Comparison of ENCODE assay signal across 13 mouse cellular contexts in genomic region chr15:5446040-5446755, GRCm38 (mm10).
DNase-seq lines count a peak whose midpoint lies in the region; ATAC-seq and TF ChIP-seq lines count a peak whose summit lies in the region.
"Had no signal": no experiment of that assay in that cellular context is flagged by ENCODE, and none has a peak within 500 bp of the region (broad histone marks: within the 10 kb centered on the region; RNA-seq: fewer than 3 reads in every experiment).

No protein-coding gene starts in this region.

- no peaks in the 10 kb centered on the region for H3K9me3 ChIP-seq in G1E (replicated peaks)
- H3K9me3 ChIP-seq: limb, embryonic 12.5 days; midbrain, embryonic 10.5 days had no signal

- H3K4me3 ChIP-seq in G1E (ENCODE audit: low read depth, low read length) = no peak overlapping the region
- H3K4me3 ChIP-seq: limb, embryonic 12.5 days; midbrain, embryonic 10.5 days had no signal

- intact Hi-C loops in left cerebral cortex, postnatal 36 days (cut with DNase I) = no loop called here

- no peak for TF ChIP-seq CTCF in G1E (IDR thresholded peaks at IDR 0.05; ENCODE audit: low read depth, low read length)

- peak; percentile 8 for DNase-seq in layer of hippocampus, adult 9-11 months
- no peak for DNase-seq in layer of hippocampus, adult 9-10 months (ENCODE audit: low spot score)
- DNase-seq in 416B (ENCODE audit: low read depth) (peak; percentile 85), G1E (ENCODE audit: low spot score) (no peak)
- no peak for DNase-seq in left cerebral cortex, postnatal 36 days (ENCODE audit: low spot score in 2 of 2)
- no peak for DNase-seq in right cerebral cortex, adult 2 months (ENCODE audit: low spot score in 2 of 2)
- DNase-seq: adrenal gland, postnatal 25 days; cerebellum, postnatal 25 days; gastrocnemius, postnatal 14 days; kidney, postnatal 4 days had no signal

- peaks cover 5% of the 10 kb centered on the region; the same call in 1 of the 2 replicates for H3K27me3 ChIP-seq in G1E (ENCODE audit: insufficient read depth, low read length)
- H3K27me3 ChIP-seq: limb, embryonic 12.5 days had no signal

- peak; percentile 77 for ATAC-seq in G1E (ENCODE audit: extremely low read depth, insufficient number of reproducible peaks, low FRiP score, poor library complexity, severe bottlenecking)
- ATAC-seq in megakaryocyte, adult 5-6 weeks (ENCODE audit: poor library complexity, severe bottlenecking) = peak; percentile 98

- no peaks in the 10 kb centered on the region for H3K36me3 ChIP-seq in G1E (replicated peaks)
- H3K36me3 ChIP-seq: limb, embryonic 12.5 days; midbrain, embryonic 10.5 days had no signal

- H3K4me1 ChIP-seq in G1E (ENCODE audit: insufficient read depth, low read depth, low read length) = peaks cover 8% of the 10 kb centered on the region
- H3K4me1 ChIP-seq: limb, embryonic 12.5 days; midbrain, embryonic 10.5 days had no signal

Comparison
In these comparisons a context has a peak if more than half of its experiments do, and no peak if none do; other contexts are left out.
1. DNase-seq: peak in layer of hippocampus, adult 9-11 months (single experiment) and 416B (single experiment); none in layer of hippocampus, adult 9-10 months (single experiment), G1E (single experiment), left cerebral cortex, postnatal 36 days (0 of 2) and right cerebral cortex, adult 2 months (0 of 2).